Mouse (Mus musculus): ENCODE data around the gene Gapdhs.
"Not testable (repeated sequence)": the region's sequence is repeated elsewhere in the genome, so short reads cannot be mapped to it uniquely, and the experiment has no call there.

Gapdhs gene

DNA sequence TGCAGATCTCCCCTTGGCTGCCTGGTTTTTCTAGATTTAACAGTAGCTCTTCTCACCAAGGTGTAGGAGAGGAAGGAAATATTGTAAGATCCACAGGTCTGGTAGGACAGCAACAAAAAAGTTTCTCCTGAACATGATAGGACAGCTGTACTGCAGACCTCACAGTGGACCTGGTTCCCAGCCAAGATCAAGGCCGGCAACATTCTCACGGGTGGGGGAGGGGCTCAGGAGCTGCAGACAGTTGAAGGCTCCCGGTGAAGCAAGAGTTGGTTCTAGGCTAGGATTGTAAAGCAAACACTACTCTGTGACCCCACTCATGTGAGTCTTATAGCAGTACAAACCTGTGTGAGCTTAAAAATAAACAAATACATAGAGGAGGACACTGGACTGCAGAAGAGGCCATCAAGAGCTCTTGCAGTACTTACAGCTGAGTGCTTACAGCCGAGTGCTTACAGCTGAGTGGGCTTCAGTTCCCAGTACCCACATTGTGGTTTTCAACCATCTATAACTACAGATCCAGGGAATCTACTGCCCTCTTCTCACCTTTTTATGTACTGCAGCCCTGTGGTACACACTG lies 629 bp upstream of the Gapdhs start:
- peak; percentile 84 for DNase-seq (ENCODE audit: low spot score)

DNA sequence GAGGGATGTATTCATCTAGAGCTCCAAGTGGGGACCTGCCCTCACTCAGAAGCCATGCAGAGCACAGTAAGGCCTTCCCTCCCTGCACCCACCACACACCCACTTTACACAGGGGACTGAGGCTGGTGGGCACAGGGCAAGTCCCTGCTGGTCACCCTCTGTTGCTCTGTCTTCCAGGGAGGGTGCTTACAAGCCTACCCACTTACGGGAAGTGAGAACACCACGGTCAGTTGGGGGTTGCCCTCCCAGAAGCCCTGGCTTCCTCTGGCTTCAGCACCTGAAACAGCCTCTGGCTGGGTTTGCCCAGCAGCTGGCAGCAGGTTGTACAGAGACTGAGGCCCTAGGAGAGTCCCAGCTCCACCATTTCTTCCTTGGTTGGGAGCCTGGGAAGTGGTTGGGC lies 911 bp downstream of the Gapdhs start:
- not testable (repeated sequence) for DNase-seq (ENCODE audit: low spot score)

DNA sequence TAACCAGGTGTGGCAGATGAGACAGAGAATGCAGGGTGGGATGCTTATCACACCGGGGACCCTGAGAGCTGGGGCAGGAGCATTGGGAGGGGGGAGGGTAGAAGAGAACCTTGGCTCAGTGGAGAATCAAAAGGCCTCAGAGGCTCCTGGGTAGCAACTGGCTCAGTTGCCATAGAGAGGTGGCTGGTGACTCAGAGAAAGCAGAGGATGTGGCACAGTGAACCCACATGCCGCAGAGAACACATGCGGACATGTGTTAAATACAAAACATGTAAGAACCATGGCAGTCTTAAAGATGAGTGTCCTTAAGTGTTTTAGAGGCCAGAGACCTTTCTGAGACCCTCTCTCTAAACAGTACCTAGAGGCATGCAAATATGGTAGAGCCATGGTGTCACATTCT lies 7.3 kb downstream of the Gapdhs start:
- DNase-seq (ENCODE audit: low spot score) = no peak

DNA sequence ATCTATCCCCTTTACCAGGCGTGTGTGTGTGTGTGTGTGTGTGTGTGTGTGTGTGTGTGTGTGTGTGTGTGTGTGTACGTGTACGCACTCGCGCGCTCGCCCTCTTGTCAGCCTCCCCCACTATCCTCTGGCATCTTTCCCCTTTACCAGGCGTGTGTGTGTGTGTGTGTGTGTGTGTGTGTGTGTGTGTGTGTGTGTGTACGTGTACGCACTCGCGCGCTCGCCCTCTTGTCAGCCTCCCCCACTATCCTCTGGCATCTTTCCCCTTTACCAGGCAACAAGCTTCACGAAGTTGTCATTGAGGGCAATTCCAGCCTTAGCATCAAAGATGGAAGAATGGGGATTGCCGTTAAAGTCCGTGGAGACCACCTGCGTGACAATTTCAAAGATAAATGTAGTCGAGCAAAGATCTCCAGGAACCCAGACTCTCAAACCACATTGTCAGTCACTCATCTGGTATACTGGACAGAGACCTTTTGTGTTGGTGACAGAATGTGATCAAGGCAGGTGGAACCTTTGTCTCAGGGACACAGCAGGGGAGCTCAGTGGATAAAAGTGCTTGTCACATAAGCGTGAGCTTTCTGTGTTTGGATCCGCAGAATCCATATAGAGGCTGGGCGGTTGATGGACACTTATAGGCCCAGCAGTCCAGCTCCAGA lies 13.3 kb downstream of the Gapdhs start:
- DNase-seq (ENCODE audit: low spot score) = not testable (repeated sequence)

DNA sequence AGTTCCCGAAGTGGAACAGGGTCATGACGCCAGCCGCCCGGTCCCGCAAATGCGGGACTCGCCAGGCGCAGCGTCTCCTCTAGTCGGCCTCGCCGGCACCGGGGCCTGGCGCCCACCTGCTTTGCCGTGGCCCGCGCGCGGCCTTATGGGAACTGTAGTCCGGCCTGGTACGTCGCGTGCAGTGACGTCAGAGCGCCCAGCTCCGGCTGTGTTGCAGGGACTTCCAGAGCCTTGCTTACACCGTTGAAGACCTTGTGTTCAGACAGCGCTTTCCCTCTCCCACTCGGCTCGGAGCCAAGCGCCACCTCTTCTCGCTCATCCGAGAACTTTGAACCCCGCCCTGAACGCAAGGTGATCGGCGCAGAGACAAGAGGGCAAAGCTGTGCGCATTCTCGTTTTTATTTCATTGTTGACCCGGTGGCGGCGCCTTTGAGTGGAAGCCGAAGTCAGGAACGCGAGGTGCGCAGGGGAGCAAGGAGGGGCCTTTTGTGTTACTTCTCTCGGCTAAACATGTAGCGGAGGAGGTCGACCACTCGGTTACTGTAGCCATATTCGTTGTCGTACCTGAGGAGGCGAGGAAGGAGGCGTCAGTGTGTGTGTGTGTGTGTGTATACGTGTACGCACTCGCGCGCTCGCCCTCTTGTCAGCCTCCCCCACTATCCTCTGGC lies 14.0 kb downstream of the Gapdhs start, which contains the start of gene Tmem147:
Tmem147 (minus strand) TSS at position 145 of the 668 bp plus-strand sequence.
- DNase-seq (ENCODE audit: low spot score) = peak; percentile 98

DNA sequence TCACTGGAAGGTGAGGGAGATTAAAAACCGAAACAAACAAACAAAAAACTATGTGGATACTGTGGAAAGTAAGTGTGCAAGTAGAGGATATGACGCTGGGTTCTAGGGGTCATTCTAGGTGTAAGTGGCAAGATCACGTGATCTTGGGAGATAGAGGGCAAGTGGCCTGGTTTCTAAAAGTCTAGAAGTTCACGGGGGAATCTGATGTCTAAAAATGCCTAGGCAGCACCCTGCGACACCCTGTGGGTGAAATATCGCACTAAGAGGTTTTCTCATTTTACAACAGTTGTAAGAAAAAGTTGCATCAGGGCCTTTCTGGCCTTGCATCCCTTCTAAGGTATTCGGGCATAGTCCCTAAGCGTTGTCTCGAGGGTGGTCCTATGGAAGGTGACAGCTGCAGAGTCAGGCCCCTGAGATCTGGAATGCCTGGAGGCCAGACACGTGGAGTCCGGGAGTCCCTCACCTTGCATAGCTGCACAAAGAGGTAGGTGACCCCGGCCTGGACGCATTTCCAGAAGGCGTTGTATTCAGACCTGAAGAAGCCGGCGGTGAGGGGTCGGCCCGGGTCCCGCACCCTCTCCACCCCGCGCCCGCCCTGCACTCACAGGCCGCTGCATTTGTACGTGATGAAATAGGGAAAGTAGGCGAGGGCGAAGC lies 14.6 kb downstream of the Gapdhs start:
- no peak for DNase-seq (ENCODE audit: low spot score)

DNA sequence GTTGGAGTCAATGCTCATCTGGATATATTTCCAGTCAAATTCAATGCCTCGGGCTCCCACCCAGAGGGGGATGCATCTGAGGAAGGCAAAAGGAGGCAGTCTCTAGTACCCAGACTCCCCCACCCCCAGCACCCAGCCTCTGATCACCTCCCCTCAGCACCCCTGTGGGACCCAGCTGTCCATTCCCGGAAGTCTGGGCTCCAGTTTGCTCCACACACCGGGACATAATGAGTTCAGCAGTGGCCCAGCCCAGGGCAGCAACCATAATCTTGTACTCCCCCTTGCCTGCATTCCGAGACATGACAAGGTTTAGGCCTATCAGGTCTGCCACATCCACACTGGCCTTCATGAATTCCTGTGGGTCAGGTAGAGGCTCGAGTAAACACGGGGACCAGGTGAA lies 15.3 kb downstream of the Gapdhs start:
- no peak for DNase-seq (ENCODE audit: low spot score)

DNA sequence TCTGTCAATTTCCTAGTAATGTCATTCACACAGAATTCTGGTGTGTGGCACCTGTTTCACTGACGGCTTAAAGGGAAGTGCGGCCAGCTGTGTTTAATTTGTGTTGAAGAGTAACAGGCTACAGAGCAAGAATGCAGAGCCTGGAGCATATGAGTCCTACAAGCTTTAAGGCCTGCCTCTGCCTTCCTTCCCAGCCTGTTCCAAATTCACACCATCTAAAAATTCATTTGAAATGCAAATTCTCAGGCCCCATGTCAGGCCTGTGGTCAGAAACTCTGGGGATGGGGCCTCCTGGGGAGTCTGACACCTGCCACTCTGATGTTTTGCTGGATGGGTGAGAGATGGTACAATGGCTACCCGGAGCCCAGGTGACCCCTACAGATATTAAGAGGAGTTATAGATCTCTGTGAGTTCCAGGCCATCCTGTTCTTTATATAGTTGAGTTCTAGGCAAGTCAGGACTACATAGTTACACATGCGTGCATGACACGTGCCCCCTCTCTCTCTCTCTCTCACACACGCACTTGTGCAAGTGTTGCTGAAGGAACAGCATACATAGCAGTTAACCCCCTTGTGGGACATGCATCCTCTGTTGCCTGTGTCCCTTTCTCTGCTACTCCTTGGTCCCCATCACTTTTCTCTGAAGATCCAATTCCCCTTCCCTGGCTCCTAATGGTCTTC lies 20.1 kb downstream of the Gapdhs start:
- no peak for DNase-seq (ENCODE audit: low spot score)

DNA sequence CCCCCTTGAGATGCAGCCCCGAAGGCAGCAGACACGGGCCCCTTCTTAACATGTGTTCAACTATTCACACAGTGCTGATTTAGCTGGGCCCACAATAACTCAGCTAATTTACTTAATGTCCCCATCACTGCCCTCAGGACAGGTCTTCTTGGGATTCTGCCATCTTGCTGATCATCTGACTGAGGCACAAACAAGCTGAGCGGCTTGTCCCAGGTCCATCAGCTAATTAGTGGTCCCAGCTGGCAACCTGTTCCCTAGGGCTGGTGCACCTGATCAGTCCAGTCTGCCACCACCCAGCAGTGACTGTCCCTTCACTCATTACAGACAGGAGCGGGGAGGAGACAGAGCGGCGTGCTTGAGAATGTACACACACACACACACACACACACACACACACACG lies 22.2 kb downstream of the Gapdhs start:
- no peak for DNase-seq (ENCODE audit: low spot score)

DNA sequence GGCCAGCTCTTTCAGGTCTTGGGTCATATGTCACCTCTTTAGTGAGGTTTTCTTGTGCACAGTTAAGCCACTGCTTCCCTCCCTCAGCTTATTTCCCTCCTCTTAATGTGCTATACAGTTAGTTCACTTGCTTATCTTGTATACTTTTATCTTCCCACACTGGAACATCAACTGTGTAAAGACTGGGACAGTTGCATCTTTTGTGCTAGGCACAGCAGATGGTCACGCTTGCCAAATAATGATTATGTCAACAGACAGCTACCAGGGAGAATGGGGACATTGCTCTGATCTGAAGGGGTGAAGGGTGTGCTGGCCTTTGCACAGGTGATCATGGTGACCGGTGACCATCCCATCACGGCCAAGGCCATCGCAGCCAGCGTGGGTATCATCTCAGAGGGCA lies 23.8 kb downstream of the Gapdhs start:
- DNase-seq (ENCODE audit: low spot score) = no peak

DNA sequence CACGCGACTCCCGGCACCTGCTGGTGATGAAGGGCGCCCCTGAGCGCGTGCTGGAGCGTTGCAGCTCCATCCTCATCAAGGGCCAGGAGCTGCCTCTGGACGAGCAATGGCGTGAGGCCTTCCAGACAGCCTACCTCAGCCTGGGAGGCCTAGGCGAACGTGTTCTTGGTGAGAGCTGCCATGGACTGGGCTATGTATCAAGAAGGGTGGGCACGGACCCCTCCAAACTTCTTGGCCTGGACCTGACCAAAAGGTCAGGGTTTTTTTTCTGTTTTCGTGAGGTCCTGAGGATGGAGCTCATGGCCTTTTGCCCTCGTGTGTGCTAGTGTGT lies 25.8 kb downstream of the Gapdhs start:
- DNase-seq (ENCODE audit: low spot score) = no peak

DNA sequence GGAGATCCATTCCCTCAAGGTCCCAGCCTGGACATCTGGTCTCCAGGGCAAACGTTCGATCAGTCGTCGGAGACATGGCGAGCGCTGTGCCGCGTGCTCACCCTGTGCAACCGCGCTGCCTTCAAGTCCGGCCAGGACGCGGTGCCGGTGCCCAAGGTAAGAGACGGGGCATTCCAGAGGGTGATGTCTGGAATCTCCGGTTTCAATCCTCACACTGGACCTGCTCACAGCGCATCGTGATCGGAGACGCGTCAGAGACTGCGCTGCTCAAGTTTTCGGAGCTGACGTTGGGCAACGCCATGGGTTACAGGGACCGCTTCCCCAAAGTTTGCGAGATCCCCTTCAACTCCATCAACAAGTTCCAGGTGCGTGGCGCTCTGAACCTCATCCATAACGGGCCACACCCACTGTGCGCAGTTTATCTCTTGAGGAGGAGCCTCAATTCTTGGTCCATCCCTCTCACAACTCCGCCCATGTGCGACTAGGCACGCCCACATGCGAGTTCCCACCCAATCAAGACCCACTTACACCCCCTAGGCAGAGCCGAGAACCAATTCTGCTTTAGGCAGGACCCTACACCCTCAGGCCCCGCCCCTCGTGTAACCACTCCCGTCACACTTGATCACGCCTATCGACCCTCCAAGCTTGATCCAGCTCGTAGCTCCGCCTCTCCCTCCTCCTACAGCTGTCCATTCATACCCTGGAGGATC lies 26.3 kb downstream of the Gapdhs start:
- peak; percentile 89 for DNase-seq (ENCODE audit: low spot score)

DNA sequence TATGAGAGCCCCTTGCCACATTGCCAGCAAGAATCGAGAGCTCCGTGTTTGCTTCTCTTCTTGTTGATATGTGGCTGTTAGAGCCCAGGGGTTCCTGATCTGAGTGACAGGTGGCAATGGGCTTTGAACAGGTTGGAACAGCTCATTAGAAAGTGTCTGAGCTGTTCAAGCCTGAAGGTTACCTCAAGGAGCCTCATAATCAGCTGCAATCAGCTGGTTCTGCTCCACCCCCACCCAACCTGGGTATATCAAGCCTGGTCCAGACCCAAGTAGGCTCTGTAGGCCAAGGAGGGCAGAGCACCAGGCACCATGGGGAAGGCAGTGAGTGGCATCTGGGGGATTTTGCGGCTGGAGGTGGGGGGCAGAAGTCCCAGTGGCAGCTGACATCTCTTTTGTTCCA lies 31.5 kb downstream of the Gapdhs start, which contains the start of gene Atp4a:
Atp4a (plus strand) TSS at position 268 of the 400 bp plus-strand sequence.
- no peak for DNase-seq (ENCODE audit: low spot score)

DNA sequence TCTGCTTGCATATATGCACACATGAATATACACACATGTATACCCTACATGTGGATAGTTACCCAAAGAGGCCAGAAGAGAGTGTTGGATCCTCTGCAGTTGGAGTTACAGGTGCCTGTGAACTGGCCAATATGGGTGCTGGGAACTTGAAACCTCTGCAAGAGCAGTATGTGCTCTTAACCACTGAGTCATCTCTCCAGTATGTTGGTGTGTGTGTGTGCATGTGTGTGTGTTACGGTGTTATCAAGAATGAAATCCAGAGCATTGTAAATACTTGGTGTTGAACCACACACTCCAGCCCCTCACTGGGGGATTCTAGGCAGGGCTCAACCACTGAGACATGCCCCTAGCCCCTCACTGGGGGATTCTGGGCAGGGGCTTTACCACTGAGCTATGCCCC lies 36.0 kb downstream of the Gapdhs start:
- DNase-seq (ENCODE audit: low spot score) = no peak

DNA sequence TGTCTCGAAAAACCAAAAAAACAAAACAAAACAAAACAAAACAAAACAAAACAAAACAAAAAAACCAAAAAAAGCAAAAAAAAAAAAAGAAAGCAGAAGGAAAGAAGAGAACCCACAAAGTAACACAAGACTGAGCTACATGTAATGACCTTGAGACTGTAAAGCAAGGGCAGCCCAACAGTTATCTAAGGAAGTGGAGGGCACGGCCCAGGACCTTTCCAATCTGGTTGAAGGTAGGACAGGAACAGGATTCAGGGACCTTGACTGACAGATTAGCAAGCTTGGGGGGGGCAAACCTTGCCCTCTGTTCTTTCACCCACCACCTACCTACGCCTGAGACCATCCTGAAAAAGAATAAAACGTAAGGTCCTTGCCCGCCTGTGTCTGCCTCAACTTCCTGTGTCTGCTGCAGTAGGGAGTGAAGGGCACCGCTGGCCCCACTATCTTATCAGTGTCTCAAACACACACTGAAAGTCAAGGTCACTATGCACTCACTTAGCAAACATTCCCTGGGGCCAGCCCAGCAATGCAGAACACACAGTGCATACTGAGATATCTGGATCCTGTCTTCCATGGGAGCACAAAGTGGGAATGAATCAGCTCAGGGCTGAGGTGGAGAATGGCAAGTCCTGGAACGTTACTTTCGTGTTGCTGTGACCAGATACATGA lies 37.1 kb downstream of the Gapdhs start:
- no peak for DNase-seq (ENCODE audit: low spot score)

DNA sequence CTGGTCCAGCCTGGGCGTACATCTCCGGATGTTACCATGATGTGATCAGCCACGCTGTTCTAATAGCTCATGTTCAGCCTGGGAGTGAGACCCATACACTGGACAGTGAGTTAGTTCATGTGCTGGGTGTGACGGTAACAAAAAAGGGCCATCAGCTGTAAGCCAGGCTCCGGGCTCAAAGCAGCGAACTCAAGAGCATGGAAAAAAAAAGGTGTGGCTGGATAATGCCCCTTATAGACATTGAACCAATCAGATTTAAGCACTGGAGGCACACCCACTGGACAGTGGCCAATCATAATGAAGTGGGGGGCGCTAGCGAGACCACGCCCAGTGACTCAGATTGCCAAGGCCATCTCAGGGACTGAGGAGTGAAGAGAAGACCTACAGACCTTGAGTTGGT lies 44.9 kb downstream of the Gapdhs start, which contains the start of gene 2200002J24Rik:
2200002J24Rik (plus strand) TSS at position 338 of the 400 bp plus-strand sequence.
- DNase-seq (ENCODE audit: low spot score) = peak; percentile 82

DNA sequence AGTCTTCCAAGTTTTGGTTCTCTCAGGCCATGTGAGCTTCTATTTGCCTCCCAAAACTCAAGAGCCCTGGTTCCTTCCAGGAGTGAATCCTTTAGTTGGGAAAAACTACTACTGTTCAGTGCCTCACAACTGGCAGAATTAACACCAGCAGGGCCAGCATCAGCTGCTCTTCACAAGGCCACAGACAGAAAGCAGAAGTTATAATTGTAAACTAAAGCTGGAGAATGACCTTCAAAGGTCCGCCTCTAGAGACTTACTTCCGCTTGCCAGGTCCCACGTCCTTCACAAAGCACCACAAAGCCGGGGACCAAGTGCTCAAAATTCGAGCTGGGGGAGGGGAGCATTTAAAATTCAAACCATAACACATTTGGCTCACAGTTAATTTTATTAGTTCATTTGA lies 45.4 kb downstream of the Gapdhs start:
- DNase-seq (ENCODE audit: low spot score) = no peak

DNA sequence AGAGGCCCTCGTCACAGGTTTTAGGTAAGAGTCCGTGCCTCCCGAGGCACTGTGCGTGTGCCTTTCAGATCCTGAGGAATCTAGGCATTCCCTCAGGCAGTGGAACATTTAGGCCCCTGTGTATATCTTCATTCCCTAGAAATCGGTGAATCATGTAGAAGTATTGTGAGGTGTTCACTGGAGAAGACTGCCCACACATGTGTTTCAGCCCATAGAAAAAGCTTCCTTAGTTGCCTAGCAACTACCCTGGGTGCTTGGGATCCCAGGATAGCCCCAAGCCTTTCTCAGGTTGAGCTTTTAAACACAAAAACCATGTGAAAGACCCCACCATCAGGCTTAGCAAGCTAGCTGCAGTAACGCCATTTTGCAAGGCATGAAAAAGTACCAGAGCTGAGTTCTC lies 55.2 kb downstream of the Gapdhs start:
- no peak for DNase-seq (ENCODE audit: low spot score)

DNA sequence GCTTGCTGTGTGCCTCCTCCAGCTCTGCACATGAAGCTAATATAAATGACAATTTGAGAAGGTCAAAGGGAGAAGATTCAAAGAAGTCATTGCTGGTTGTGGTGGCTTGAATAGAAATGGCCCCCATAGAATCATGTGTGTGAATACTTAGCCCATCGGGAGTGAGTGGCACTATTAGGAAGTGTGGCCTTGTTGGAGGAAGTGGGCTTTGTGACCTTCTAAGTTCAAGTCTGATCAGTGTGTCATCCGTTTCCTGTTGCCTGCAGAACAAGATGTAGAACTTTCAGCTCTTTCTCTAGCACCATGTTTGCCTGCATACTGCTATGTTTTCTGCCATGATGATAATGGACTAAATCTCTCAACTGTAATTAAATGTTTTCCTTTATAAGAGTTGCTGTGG lies 60.1 kb downstream of the Gapdhs start:
- no peak for DNase-seq (ENCODE audit: low spot score)

DNA sequence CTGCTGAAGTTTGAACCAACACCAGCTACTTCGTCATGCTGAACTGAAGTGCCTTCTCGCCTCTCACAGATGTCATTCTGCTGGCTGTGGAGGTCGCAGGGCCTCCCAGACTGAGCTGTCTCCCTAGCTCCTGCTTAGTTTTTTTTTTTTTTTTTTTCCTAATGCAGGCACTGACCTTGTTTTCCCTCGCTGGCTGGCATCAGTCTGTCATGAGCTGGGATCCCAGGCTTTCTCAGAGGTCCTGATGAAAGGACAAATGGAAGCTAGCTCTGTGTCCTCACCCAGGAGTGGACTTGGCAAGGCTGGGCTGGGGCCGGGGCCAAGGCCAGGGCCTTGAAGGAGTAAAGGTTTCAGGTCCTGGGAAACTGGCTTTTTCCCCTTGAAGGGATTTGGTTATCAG lies 61.6 kb downstream of the Gapdhs start:
- peak; percentile 72 for DNase-seq (ENCODE audit: low spot score)

All from testis, postnatal 10 days (tissue).